Mouse (Mus musculus): ENCODE data around the gene Slc9a9.
"Not testable (repeated sequence)": the region's sequence is repeated elsewhere in the genome, so short reads cannot be mapped to it uniquely, and the experiment has no call there.

Slc9a9 gene

DNA sequence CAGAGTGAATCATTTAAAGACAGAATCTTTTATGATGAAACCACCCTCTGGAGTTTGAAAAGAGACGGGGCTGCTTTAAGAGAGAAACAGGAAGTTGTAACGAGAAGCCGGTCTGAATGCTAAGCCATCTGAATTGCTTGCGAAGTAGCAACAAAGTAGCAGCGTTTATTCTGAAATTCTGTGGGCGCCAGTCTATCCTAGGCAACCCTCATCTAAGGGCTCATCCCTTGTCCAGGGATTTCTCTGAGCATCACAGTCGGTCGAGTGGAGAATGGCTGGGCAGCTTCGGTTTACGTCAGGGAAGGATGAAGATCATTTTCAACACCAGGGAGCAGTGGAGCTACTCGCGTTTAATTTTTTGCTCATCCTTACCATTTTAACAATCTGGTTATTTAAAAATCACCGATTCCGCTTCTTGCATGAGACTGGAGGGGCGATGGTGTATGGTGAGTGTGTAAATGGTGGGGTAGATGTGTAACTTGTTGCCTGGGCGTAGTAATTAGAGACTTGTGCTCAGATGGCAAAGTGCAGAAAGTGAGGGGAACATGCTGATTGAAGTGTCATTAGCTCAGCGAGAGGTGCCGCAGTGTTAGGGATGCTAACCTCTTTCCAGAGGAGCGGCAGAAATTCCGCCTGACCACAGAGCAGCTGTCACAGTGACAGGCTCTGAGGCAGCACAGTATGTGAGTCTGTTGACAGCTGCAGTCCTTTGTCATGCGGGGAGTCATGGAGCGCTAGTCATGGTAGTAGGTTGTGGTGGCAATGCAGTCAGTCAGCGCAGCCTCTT is at the start of gene Slc9a9:
TSS of gene Slc9a9 (plus strand) at position 119 of the 787 bp plus-strand sequence.
- no peak for DNase-seq (ENCODE audit: low read depth, low spot score)

GRCm38 (mm10) chr9:94620342-94620741 is 49.4 kb upstream of the Slc9a9 start:
- DNase-seq (ENCODE audit: low read depth, low spot score): no peak

DNA sequence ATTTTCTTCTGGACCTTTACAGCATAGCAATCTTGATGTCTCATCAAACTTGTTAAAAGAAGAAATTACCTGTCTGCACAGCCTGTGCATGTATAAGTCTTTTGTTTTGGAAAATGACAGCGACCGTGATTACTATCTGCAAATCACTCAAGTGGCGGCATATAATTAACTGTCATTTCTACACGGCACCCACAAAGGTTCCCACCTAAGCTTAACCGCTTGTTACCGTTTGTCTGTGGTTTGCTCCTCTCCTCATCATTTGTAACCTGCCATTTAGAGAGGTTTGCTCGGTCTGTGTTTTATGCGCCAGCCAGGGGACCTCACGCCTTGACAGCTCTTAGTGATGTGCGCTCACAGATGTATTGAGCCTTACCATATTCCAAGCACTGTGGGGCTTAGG is 48.9 kb upstream of the Slc9a9 start:
- DNase-seq (ENCODE audit: low read depth, low spot score): no peak

DNA sequence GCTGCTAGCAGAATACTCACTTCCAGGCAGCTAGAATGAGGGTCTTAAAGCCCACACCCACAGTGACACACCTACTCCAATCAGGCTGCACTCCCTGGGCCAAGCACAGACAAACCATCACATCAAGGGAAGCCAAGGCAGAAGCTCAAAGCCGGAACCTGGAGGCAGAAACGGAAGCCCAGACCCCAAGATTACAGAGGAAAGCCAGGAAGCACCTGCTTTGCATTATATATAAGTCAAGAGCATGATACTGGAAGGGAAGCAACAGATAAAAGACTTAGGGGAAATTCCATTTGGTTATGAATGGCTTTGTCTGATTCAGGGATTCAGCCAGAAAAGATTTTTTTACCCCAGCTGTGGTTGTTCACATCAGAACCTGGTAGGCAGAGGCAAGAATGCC is 47.8 kb upstream of the Slc9a9 start:
- DNase-seq (ENCODE audit: low read depth, low spot score): no peak

DNA sequence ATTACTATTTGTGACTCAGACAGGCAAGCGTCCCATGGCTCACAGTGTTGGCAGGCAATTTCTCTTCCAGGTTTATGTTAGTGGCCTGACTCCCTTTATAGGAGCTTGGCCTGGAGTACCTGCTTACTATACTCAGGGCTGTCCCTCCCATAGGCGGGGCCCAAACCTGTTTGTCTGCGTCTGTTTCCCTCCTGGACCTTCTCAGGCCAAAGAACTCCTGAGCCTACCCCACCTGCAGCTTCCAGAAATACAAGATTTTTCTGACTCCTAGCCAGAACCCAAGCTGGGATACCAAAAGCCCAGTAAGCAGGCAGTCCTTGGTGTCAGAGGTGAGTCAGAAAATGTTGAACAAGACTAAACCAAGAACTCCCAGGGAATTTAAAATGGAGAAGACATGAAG is 43.0 kb upstream of the Slc9a9 start:
- no peak for DNase-seq (ENCODE audit: low read depth, low spot score)

- no peak for DNase-seq (ENCODE audit: low read depth, low spot score)
Observed at GRCm38 (mm10) chr9:94628948-94629347, 40.8 kb upstream of the Slc9a9 start.

GRCm38 (mm10) chr9:94634275-94634674 is 35.4 kb upstream of the Slc9a9 start:
- DNase-seq (ENCODE audit: low read depth, low spot score): not testable (repeated sequence)

- no peak for DNase-seq (ENCODE audit: low read depth, low spot score)
Observed at GRCm38 (mm10) chr9:94645631-94646030, 24.1 kb upstream of the Slc9a9 start.

DNA sequence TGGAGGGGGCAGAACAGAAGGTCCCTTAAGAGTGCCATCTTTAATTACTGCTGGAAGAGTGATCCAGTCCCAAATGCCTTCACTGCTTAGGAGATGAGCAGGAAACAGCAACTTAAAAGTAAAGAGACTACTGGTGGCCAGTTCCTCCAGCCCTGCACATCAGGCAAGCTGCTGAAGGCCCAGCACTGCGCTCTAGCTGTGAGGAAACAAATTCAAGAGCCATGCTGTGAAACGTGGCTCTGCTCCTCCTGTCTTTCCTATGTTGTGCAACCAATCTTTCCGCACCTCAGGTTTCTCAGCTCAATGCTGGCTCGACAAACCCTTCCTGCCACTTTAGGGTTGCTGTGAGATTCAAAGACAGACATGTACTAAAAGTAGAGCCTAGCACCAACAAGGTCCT is 22.3 kb upstream of the Slc9a9 start:
- DNase-seq (ENCODE audit: low read depth, low spot score): no peak

- DNase-seq (ENCODE audit: low read depth, low spot score): peak; percentile 80
Observed at GRCm38 (mm10) chr9:94649991-94650390, 19.7 kb upstream of the Slc9a9 start.

DNA sequence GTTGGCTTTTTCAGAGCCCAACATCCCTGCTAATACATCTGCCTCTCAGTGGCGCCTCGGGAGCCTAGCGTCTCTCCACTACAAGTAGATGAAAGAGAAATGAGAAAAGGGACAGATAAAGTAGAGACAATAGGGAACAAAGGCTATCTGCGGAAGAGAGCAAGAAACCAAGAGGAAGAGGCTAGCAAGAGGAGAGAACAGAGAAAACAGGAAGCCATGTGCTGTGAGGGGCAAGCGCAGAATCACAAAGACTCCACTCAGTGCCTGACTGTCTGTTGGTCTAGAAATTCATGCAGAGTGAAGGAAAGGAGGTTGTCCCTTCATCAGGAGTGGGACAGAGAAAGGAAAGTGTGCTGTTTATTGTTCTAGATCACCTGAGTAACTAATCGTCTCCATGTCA is 16.5 kb upstream of the Slc9a9 start:
- no peak for DNase-seq (ENCODE audit: low read depth, low spot score)

- DNase-seq (ENCODE audit: low read depth, low spot score): no peak
Observed at GRCm38 (mm10) chr9:94653827-94654226, 15.9 kb upstream of the Slc9a9 start.

DNA sequence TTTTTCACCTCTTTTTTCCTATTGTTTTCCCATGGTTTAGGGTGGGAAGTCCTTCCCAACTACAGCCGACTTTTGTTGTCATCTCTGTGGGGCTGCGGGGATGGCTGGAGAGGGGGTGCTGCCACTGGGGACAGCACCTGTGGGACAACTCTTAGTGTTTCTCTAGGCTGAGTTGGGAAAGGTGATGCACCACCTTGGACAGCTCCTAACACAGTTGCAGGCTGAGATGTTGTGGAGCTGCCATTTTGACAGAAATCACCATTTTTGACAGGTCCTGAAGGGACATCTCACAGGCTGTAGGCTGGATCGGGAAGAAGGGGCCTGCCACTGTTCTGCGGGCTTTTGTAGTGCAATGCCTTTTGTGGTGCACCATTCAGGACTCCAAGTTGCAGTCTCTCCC is 13.4 kb upstream of the Slc9a9 start:
- DNase-seq (ENCODE audit: low read depth, low spot score): no peak

DNA sequence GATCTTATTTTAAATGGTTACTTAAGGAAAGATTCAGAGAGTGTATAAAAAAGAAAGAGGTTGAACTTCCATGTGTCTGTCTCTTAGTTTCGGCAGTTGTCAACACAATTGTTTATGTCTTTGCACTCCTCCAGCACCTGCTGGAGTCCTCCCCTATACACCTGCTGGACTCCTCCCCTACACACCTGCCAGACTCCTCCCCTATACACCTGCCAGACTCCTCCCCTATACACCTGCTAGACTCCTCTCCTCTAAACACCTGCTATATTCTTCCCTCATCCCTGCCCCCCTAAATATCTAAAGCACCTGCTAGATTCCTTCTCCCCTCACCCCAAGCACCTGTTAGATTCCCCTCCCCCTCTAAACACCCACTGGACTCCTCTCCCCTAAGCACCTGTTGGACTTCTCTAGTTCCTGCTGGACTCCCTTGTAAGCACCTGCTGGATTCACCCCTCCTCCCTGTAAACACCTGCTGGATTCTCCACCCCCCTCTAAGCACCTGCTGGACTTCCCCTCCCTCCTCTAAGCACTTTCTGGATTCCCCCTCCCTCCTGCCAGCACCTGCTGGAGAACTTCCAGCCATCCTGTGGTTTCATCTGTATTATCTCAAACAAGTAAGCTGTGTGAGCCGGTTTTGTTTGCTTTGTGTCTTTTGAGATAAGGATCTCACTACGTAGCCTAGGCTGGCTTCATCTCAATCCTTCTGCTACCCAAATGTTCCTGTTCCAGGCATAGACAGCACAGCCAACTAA is 10.1 kb upstream of the Slc9a9 start:
- no peak for DNase-seq (ENCODE audit: low read depth, low spot score)

DNA sequence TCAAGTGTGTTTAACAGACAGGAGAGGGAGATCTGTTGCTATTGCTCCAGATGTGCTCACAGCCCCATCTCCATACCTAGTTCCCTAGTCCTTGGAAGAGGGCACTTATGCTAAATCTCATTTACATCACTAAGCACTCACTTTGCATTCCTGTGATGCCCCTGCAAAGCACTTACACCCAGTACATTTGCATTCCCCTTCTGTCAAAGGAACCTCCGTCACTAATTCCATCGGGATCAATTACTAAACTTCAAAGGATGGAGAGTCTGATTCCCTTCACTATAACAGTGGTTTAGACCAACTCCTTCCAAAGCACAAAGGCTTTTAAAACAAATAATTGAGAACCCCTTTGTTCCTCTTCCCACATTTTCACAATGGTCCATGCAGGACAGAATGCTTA is 7.9 kb upstream of the Slc9a9 start:
- DNase-seq (ENCODE audit: low read depth, low spot score): no peak

- DNase-seq (ENCODE audit: low read depth, low spot score): no peak
Observed at GRCm38 (mm10) chr9:94665248-94665647, 4.5 kb upstream of the Slc9a9 start.

DNA sequence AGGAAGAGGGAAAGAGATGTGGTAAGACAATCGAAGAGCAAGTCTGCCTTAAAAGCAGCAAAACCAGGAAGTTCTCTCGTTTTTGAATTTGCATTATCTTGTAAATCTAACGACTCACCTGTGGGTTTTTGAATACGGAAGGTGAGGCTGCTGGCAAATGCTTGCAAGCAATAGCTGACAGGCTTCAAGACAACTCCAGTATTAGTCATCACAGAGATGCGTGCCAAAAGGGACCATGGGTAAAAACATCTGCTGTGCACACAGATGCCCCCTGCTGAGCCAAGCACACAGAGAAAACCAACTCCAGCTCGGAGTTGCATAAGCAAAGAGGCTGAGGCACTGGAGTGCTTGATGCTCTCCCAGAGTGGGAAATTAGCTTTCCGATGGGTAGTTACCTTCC is 1.1 kb upstream of the Slc9a9 start:
- peak; percentile 85 for DNase-seq (ENCODE audit: low read depth, low spot score)

DNA sequence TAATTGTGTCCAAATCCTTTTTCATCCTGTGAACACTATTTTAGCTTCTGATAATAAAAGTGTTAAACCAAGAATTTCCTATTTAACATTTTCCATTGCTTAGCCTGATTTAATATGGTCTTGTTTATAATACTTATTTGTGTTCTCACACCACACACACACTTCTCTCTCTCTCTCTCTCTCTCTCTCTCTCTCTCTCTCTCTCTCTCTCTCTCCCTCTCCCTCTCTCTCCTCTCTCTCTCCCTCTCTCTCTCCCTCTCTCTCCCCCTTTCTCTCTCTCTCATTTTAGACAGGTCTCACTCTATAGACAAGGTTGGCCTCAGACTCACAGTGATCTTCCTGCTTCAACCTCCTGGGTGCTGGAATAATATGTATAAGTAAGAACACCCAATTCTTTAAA is 995 bp downstream of the Slc9a9 start:
- no peak for DNase-seq (ENCODE audit: low read depth, low spot score)

DNA sequence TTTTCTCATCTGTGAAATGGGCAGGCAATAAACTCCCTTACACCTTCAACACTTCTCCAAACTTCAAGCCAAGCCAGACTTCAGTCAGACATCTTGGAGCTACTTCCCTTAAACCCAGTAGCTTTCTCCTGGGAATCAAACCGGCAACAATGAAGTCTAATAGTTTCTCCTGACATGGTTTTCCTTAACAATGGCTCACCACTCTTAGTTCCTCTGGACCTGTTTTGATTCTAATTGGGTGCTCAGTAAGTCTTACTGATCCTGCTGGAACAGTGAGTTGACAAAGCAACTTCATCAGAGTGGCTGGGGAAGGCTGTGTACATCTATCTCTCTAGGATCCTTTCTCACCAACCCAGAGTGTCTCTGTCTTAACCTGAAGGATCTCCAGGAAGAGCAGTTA is 5.0 kb downstream of the Slc9a9 start:
- DNase-seq (ENCODE audit: low read depth, low spot score): no peak

- DNase-seq (ENCODE audit: low read depth, low spot score): no peak
Observed at GRCm38 (mm10) chr9:94678021-94678655, 8.4 kb downstream of the Slc9a9 start.

DNA sequence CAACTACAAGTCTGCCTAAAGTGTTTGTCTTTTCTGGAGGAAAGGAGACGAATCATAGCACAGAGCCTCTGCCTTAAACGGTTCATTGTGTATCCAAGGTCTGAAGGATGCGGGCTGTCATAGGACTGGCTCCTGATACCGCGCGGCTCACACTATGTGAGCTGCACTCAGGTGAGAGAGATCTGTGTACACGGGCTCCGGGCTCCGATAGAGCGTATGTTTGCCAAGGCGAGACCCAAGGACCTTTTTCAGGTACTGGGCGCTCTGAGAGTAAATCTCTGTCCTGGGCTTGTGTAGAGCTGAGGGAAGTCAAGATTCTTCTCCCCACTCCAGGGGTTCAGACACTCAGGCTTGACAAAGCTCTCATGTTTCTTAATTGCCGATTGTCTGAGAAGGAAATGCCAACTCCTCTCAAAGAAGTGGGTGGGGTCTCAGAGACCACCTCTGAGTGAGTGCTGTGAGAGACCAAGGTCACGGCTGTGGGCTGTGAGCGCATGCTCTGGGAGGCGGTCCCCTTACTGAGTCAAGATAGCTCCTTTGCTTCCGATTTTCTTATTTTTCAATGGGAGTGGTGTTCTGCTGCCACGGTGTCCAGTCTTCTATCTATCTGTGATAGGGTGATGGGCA is 10.9 kb downstream of the Slc9a9 start:
- DNase-seq (ENCODE audit: low read depth, low spot score): no peak

- no peak for DNase-seq (ENCODE audit: low read depth, low spot score)
Observed at GRCm38 (mm10) chr9:94681095-94681487, 11.4 kb downstream of the Slc9a9 start.

Data from telencephalon, adult 2 months (tissue).